Mouse (Mus musculus): ENCODE measurements around the gene Prpf8.

- TF ChIP-seq POLR2A (IDR thresholded peaks at IDR 0.05; ENCODE audit: control insufficient read depth, extremely low read depth, insufficient read depth, low read length, poor library complexity) (no peak), CTCF (IDR thresholded peaks at IDR 0.05; ENCODE audit: borderline replicate concordance, control insufficient read depth, extremely low read depth, insufficient read depth, low read length, poor library complexity) (no peak)
These were observed 27.4 kb upstream of the Prpf8 start for GRCm38 (mm10) chr11:75459141-75459711.

All from thymus, adult 2 months (tissue).